Mouse (Mus musculus) midbrain, postnatal 0 days (tissue): ENCODE measurements around the gene Khdrbs1. TPM values are rescaled to one million over a fixed set of nuclear protein-coding genes. Genes with fewer than 3 reads are reported as not detected.
A peak's percentile ranks its signal among the peaks of the same experiment; 100 is the strongest.

Experiments
- ATAC-seq: fragments of 200-750 bp; cut with Nextera tagmentation; 2 replicates; pipeline ENCODE4 v1.8.0; 2017; ENCODE audit warnings: moderate number of reproducible peaks, mild to moderate bottlenecking, moderate TSS enrichment, moderate library complexity; ENCODE audit not compliant: low FRiP score
- DNase-seq: peaks from one replicate; pipeline ENCODE4 v3.0.0-alpha.2; 2015; ENCODE audit warnings: low spot score
- H3K27ac ChIP-seq: fragments of 300-500 bp; sonication (generic); 2 replicates; pipeline ENCODE4 v1.5.1; 2014; ENCODE audit warnings: low read depth, mild to moderate bottlenecking, low read length, mixed read lengths
- H3K27me3 ChIP-seq: fragments of 300-500 bp; sonication (generic); 2 replicates; pipeline ENCODE4 v1.6.1; 2014; ENCODE audit warnings: low read length, control low read depth, mixed read lengths; ENCODE audit not compliant: insufficient read depth
- H3K36me3 ChIP-seq: fragments of 300-500 bp; sonication (generic); 2 replicates; pipeline ENCODE4 v1.6.1; 2014; ENCODE audit warnings: low read length, control low read depth, mixed read lengths; ENCODE audit not compliant: insufficient read depth
- H3K4me1 ChIP-seq: fragments of 300-500 bp; sonication (generic); 2 replicates; pipeline ENCODE4 v1.6.1; 2014; ENCODE audit warnings: mild to moderate bottlenecking, control low read depth, antibody characterized with exemption, low read length, mixed read lengths; ENCODE audit not compliant: insufficient read depth
- H3K4me2 ChIP-seq: fragments of 300-500 bp; sonication (generic); 2 replicates; pipeline ENCODE4 v1.6.1; 2014; ENCODE audit warnings: low read depth, mild to moderate bottlenecking, low read length, mixed read lengths; ENCODE audit not compliant: poor library complexity, severe bottlenecking
- H3K4me3 ChIP-seq: fragments of 300-500 bp; sonication (generic); 2 replicates; pipeline ENCODE4 v1.5.1; 2014; ENCODE audit warnings: low read depth, mild to moderate bottlenecking, low read length, moderate library complexity
- H3K9ac ChIP-seq: fragments of 300-500 bp; sonication (generic); replicated peaks from 2 replicates; pipeline ENCODE4 v1.6.1; 2014; ENCODE audit warnings: mild to moderate bottlenecking, low read length, moderate library complexity, mixed read lengths; ENCODE audit not compliant: poor library complexity, severe bottlenecking
- H3K9me3 ChIP-seq: fragments of 300-500 bp; sonication (generic); 2 replicates; pipeline ENCODE4 v1.6.1; 2016; ENCODE audit warnings: low read length, control low read depth
- CTCF ChIP-seq: IDR thresholded peaks from 2 replicates; pipeline ENCODE4 v1.5.1; 2016; ENCODE audit warnings: antibody characterized with exemption, mild to moderate bottlenecking
- WGBS: fragments of 180-500 bp; shearing (Covaris S2); extraction: QIAGEN DNeasy Blood & Tissue Kit; methylation state at CpG from one replicate; pipeline ENCODE4 v1.1.7; 2014; 5-methylcytosine and 5-hydroxymethylcytosine counted together
- polyA plus RNA-seq: library from polyadenylated mRNA; unstranded; fragments of >200 nt; fragmentation: Nextera tagmentation; extraction: Ambion mirVana; gene quantifications from 2 replicates; pipeline ENCODE4 v1.2.1, GENCODE M21; 2015
- total RNA-seq: library from RNA; depleted of rRNA; stranded (reverse); fragments of >200 nt; gene quantifications from 2 replicates; pipeline ENCODE4 v1.2.3, GENCODE M21; 2014

Khdrbs1 gene
- total and polyA plus RNA-seq, 2 experiments from 2014 or later = 80.8 to 87.2 TPM

DNA sequence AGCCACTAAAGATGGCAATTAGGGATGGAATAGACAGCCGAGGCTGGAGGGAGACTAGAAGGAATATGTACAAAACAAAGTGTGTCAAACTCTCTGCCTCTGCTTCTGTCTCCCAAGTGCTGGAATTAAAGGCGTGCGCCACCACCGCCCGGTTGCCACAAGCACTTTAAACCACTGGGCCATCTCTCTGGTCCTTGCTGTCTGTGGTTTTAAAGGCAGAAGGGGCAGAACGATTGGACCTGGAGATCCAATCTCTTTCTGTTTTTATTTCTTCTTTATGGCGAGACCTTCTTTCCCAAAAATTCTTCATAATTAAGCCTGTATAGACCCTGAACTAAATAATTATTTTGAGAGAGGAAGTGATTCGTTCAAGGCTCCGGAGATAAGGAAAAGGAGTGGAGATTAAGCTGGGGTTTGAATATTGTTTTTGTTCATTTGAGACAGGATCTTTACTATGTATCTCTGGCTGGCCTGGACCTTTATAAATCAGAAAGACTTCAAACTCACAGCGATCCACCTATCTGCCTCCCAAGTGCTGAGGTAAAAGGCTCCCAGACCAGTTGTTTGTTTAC, 69.1 kb downstream of the Khdrbs1 start:
- peak overlapping the region; percentile 91 for H3K9ac ChIP-seq
- 0 out of 2 replicates have a peak, but pooled peaks cover 4% of the 10 kb centered on the region for H3K4me1 ChIP-seq
- no peak for TF ChIP-seq CTCF
- 5% methylated on average over 10 of the region's 10 CpGs for WGBS
- H3K36me3 ChIP-seq = peaks cover 18% of the 10 kb centered on the region
- ATAC-seq = no peak
- no peaks in the 10 kb centered on the region for H3K9me3 ChIP-seq
- peak overlapping the region; percentile 92 for H3K27ac ChIP-seq
- no peaks in the 10 kb centered on the region for H3K27me3 ChIP-seq
- H3K4me3 ChIP-seq = peak overlapping the region; percentile 98
- DNase-seq = no peak
- H3K4me2 ChIP-seq = peak overlapping the region; percentile 73

DNA sequence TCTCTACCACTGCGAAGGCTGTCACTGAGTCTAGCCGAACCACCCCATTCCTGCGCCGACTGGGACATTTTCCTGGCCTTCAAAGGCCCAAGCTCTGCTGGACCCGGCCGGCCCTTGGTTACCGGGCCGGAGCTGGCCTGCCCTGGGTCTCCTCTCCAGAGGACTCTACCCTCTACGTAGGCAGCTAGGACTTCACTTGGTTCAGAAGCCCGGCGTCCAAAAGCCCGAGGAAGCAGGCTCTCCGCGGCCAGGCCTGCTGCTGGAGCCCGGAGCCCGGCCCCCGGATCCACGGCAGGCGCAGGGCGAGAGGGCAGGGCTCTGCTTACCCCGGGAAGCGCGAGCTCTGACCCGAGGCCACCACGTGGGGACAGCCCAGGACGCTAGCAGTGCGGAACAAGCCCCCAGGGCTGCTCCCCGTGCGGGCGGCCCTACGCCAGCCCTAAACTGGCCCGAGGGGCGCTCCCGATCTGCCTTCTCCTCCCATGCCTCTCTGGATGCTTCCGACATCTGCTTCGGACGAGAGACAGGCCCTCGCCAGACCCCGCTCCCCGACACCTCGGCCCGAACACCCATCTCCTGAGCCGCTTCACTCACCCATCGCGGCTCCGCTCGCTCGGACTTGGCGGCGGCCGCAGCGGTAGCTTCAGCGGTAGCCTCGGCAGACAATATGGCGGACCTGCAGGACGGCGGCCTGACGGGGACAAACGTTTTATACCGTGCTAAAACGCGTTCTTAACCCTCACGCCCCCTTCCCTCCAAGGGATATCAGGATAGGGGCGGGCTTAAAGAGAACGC, 69.8 kb downstream of the Khdrbs1 start, which contains the start of gene Kpna6:
Gene Kpna6 (minus strand): TSS at position 685 of the 795 bp plus-strand sequence.
- peak within 1 kb of the TSS; percentile 98 for H3K4me3 ChIP-seq
- no peaks in the 10 kb centered on the region for H3K9me3 ChIP-seq
- TF ChIP-seq CTCF = peak; percentile 28; the same call in 1 of the 2 replicates
- peaks cover 15% of the 10 kb centered on the region for H3K36me3 ChIP-seq
- H3K27ac ChIP-seq = peak within 1 kb of the TSS; percentile 92
- no peaks in the 10 kb centered on the region for H3K27me3 ChIP-seq
- 0 out of 2 replicates have a peak, but pooled peaks cover 4% of the 10 kb centered on the region for H3K4me1 ChIP-seq
- ATAC-seq (peak; percentile 88), DNase-seq (peak; percentile 94)
- WGBS = under 1% methylated on average over 59 of the region's 65 CpGs
- H3K4me2 ChIP-seq = peak within 1 kb of the TSS; percentile 73
- H3K9ac ChIP-seq = peak within 1 kb of the TSS; percentile 91

DNA sequence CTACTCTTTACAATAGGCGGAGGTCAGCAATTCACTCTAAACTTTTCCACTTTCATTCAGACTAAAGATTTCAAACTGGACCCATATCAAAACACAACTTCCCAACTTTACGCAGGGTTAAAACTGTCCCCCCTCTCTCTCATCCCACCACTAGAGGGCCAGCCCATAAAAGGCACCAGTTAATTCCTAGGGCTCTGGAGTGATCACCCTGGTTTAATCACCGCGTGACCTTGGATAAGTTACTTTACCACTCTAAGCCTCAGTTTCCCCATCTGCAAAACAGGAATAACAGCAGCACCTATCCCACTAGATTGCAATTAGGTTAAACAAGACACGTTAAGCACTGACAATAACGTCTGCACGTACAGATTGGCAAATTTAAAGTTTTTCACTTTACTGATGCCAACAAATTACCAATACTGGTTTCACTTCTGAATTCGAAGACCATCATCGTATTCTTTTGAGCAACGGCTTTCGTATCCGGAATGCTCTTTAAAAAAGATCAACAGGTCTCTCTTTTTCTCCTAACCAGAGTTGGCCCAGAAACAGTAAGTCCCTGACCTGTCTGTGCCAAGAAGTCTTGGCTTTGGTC, 70.5 kb downstream of the Khdrbs1 start:
- Histone ChIP-seq H3K9ac (peak overlapping the region; percentile 91), H3K4me2 (peak overlapping the region; percentile 73), H3K4me3 (peak overlapping the region; percentile 98), H3K9me3 (no peaks in the 10 kb centered on the region), H3K27ac (peak overlapping the region; percentile 92), H3K27me3 (no peaks in the 10 kb centered on the region), H3K36me3 (peaks cover 8% of the 10 kb centered on the region), H3K4me1 (0 out of 2 replicates have a peak, but pooled peaks cover 4% of the 10 kb centered on the region)
- peak; percentile 85 for TF ChIP-seq CTCF
- no peak for ATAC-seq
- peak; percentile 64 for DNase-seq
- WGBS = 7% methylated on average over 12 of the region's 12 CpGs

DNA sequence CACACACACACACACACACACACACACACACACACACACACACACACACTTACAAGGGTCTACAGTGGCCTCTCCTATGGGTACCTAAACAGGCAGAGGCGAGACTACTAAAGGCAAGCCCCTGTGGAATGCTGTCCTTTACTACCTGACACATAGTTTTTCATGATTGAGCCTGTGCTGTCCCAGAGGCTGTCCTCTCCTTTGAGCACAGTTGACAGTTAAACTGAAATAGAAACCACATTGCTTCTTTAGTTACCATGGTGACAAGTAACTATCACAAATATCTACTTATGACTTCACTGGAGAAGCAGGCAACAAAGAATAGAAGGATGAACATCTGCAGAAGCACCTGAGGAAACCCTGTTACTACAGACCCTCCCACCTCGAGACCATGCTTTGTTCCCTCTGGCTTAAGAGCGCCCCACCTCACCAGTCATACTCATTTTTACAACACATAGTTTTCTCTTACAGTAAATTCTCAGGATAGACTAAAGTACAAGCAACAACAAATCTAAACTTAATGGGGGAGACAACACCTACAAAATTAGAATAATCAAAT, 79.8 kb downstream of the Khdrbs1 start:
- no peak overlapping the region for H3K27ac ChIP-seq
- TF ChIP-seq CTCF = no peak
- ATAC-seq = no peak
- no peaks in the 10 kb centered on the region for H3K9me3 ChIP-seq
- peaks cover 19% of the 10 kb centered on the region for H3K36me3 ChIP-seq
- no peak for DNase-seq
- no peaks in the 10 kb centered on the region for H3K27me3 ChIP-seq
- WGBS = 81% methylated on average over 3 of the region's 3 CpGs
- no peak overlapping the region for H3K9ac ChIP-seq
- no peaks in the 10 kb centered on the region for H3K4me1 ChIP-seq
- no peak overlapping the region for H3K4me3 ChIP-seq
- H3K4me2 ChIP-seq = no peak overlapping the region

DNA sequence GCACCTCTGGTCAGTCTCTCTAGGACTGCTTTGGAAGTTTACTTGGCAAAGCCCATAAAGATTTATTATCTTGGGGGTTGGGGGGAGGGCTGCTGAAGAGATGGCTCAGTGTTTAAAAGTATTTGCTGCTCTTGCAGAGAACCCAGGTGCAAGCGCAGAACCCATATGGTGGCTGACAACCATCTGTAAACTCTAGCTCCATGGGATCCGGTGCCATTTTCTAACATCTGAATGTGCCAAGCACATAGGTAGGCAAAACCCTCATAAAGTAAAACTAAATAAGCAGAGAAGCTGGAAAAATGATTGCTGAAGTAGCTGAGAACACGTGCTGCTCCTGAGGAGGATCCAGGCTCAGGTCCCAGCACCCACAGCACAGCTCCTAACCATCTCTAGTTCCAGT, 80.5 kb downstream of the Khdrbs1 start:
- DNase-seq = no peak
- Histone ChIP-seq H3K9me3 (no peaks in the 10 kb centered on the region), H3K27me3 (no peaks in the 10 kb centered on the region), H3K4me3 (no peak overlapping the region), H3K36me3 (peaks cover 22% of the 10 kb centered on the region), H3K4me2 (no peak overlapping the region), H3K27ac (no peak overlapping the region), H3K9ac (no peak overlapping the region), H3K4me1 (no peaks in the 10 kb centered on the region)
- no peak for TF ChIP-seq CTCF
- no peak for ATAC-seq
- 90% methylated on average over 3 of the region's 3 CpGs for WGBS
